Mouse (Mus musculus) liver, adult 2 months (tissue): ENCODE results near the gene Cntnap5a.

Experiments
- CTCF ChIP-seq: fragments of 200-500 bp; IDR thresholded peaks from 2 replicates; pipeline ENCODE4 v1.5.1; 2011; ENCODE audit warnings: low read depth, low read length, control low read depth
- POLR2A ChIP-seq: fragments of 200-500 bp; IDR thresholded peaks from 2 replicates; pipeline ENCODE4 v1.6.1; 2011; ENCODE audit warnings: low read length, control low read depth; ENCODE audit not compliant: insufficient read depth; ENCODE audit errors: extremely low read depth

GRCm38 (mm10) chr1:115784737-115785136 is 100.2 kb downstream of the Cntnap5a start:
- TF ChIP-seq POLR2A = no peak
- no peak for TF ChIP-seq CTCF
